Mouse (Mus musculus) layer of hippocampus, adult 11-12 months (tissue): Measurements from ENCODE around the gene Prl2c2.
"Not testable (repeated sequence)": the region's sequence is repeated elsewhere in the genome, so short reads cannot be mapped to it uniquely, and the experiment has no call there.

Source experiments
- DNase-seq: peaks from one replicate; pipeline ENCODE4 v3.0.0; 2022; ENCODE audit warnings: low spot score

The Prl2c2 gene

DNA sequence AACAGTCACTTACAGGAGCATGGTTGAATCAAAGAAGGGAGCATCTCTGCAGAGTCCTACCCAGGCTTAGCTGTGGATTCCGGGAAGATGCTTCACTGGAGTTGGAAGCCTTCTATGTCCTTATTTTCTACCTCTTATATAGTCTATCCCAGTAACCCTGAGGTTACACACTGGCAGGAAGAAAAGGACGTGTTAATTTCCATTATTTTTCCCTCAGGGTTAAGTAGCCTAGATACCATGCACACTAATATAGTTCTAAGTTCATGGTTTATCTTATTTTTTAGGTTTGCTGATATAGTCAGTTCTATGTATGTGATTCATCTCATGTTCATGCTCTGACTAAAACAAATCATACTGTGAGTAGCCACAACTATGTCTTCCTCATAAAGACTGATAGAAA, at the start of gene Prl2c2:
Gene Prl2c2 (minus strand): TSS at position 101 of the 400 bp plus-strand sequence.
- DNase-seq = not testable (repeated sequence)

- DNase-seq = not testable (repeated sequence)
Measured at GRCm38 (mm10) chr13:13025872-13026271, 20.7 kb upstream of the Prl2c2 start.

GRCm38 (mm10) chr13:13013993-13014549, 8.9 kb upstream of the Prl2c2 start:
- not testable (repeated sequence) for DNase-seq
